Mouse (Mus musculus) ovary, postnatal 36 days (tissue): Measurements from ENCODE around the gene Sema6c.

Experiments
- DNase-seq: peaks from one replicate; pipeline ENCODE4 v3.0.0; 2022; ENCODE audit warnings: low spot score, mixed read lengths

Gene Sema6c

DNA sequence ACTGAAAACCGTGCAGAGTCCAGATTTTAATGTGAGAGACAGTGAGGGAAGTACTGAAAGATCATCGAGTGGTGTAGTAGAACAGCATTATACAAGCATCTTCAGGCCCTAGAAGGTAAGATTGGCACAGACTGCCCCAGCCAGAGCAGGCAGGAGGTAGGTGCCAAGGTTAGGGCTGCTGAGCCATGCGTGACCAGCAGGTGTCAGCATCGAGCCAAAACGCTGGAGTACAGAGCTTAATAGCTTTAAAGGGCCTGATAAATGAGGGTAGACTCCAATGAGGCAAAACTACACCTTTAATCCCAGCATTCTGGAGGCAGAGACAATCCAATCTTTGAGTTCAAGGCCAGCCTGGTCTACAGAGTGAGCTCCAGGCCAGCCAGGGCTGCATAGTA, 17.6 kb upstream of the Sema6c start:
- DNase-seq, result peak; percentile 87

DNA sequence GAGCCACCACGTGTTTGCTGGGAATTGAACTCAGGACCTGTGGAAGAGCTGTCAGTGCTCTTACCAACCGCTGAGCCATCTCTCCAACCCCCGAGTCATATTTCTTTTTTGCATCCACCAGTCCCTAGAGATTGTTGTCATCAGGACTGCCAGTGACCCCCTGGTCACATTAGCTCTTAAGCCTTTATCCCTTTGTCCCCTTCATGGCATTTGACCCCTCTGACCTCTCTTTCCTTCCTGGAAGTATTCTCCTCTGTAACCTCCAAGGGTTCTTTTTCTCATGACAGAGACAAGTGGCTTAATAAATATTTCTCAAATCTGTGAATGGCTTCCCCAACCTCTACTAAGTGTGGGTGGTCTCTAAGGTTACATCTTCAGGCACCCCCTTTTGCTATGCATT, 12.3 kb upstream of the Sema6c start:
- no peak for DNase-seq

DNA sequence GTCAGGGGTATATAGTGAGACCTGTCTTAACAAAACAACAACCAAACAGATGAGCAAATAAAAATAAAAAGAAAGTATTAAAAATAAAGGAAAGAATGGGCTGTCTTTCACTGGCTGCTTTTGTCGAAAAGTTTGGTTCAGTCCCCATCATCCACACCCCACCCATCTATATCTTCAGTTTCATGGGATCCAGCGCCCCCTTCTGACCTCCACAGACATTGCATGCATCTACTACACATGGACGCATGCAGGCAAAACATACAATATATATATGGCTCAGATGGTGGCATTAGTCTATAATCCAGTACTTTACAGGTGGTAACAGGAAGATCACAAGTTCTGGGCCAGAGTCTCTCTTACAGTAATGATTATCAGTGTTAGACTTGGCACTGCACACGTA, 6.4 kb upstream of the Sema6c start:
- no peak for DNase-seq

DNA sequence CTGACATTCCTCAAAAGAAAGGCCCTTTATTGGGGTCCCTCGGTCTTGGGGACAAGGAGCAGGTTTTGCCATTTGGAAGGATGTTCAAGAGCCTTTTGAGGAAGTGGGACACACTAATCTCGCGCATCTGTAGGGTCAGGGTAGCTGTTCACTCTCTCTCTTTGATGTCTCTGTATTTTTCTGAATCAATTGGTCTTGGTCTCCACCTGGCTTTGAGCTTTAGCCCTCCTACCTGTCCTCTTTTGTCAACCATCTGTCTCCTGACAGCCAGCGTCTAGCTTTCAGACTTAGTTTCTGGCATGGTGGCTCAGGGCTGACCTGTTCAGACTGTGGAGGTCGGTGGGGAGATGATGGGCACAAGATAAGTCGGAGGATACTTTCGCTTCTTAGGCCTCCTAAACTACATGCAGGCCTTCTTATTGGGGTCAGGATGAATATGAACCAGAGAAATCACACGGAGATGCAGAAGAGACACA, 708 bp upstream of the Sema6c start:
- no peak for DNase-seq

DNA sequence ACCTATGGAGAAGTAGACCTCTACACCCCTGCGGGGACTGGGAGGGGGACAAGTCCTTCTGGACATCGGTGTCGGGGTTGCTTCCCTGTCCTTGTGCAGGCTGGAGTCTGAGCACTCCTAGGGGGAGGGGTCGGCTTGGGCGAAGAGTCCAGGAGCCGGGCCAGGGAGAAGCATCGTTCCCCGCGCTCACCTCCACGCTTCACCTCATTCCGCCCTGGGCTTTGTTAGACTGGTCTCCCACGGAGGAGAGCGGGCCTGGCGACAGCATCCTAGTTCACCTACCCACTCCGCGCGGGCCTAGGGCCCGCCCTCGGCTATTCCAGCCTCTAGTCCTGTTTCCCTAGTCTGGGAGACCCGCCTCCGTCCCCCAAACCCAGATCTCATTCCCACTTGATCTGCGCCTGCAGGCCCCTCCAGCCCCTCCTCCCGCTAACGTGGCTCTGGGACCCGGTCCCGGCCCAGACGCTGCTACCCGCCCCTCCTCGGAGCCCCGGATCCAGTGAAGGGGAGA, 839 bp downstream of the Sema6c start:
- no peak for DNase-seq

DNA sequence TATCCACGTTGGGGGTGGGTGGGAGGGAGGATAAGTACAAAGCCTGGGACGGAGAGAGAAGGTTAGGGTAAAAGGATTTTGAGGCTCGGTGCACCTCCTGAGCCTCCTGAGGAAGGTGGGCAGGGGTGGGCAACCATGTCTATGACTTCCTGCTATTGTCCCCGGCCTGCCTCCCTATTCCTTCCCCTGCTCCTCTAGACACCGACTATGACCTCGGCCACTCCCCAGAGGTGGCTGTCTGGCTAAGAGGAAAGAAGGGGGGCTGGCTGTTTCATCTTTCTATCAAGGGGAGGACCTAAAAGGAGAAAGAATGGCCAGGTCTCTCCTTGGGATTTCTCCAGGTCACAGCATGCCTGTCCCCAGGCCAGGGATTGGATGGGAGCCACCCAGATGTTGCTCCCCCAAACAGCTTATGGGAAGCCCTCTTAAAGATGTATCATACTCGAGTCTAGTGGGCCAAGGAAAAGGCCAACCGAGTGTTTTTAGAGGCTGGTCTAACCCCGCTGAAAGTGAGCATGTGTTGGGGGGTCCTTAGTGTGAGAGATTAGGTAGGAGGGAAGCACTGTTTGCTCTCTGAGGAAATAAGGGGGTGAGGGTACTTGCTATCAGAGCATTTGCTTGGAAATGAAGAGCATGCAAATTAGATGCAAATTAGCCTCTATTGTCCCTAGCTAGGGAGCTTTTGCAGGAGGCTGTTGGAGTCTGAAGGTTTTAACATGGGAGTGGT, 1.5 kb downstream of the Sema6c start:
- no peak for DNase-seq

DNA sequence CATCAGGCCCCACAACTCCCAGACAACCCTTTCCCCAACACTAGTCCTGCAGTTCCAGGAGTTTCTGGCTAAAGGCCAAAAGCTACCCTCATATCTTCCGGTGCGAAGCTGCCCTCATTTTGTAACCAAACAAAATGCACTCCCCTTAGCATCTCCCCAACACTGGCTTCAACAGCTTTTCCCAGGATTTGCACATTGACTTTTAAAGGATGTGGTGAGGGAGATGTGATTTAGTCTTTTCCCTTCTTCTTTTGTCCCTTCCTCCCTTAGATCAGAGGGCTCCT, 2.0 kb downstream of the Sema6c start:
- no peak for DNase-seq

DNA sequence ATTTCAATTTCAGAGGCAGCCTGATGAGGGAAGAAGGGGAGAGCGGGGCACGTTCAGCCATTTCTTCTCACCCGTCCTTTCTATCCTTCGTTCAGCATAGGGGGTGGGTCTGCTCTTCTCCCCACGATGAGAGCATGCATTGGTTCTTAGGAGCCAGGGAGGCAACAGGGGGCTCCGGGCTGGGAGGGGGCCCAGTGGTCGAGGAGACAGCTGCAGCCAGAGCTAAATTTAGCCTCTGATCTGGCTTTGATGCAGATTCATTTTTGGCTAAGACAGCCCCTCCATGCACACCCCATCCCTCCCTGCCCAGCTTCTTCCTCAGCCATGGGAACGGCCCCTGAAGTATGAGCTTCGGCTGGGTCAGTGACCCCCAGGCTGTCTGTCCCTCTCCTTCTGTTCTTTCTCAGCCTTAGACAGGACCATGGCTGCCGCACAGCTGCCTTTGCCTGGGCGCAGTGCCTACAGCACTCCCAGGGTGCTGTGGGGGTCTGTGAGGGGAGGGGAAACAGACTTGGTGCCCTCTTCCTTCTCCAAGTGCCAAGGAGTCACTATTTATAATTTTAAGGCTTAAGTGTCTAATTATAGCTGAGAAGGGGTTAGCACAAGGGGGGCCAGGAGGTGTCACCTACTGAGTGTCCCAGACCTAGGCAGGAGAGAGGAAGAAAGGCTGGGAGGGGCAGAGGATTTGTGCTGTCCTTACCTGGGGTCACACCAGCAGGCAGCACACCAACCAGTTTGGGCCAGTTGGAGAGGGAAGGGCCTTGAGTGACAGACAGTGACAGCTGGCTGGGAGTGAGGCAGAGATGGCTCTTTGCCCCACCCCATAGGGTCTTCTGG, 3.4 kb downstream of the Sema6c start:
- DNase-seq, result no peak

DNA sequence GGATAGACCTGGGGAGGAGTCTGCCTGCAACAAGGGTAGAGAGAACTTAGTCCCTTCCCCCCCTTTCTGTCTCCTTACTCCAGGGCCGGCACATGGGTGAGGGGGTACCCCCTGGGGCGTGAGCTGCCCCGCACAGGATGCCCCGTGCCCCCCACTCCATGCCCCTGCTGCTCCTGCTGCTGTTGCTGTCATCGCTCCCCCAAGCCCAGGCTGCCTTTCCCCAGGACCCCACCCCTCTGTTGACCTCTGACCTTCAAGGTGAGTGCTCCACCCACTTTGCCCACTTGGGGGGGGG, 3.9 kb downstream of the Sema6c start:
- DNase-seq, result no peak

DNA sequence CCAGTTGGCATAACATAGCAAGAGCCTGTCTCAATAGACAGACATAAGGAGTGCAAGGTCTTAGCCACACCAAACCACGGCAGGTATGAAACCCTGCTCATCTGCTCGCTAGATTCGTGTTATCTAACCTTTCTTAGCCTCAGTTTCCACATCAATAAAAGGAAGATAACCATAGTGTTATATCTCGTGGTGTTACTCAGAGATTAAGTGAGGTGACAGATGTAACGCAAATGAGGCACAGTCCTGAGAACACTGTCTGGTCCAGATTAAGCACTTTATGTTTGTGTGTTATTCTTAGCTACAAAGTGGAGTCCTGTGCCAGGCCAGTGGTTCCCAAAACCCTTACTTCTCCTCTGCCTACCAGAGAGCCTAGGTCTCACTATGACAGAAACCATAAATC, 4.6 kb downstream of the Sema6c start:
- DNase-seq, result no peak

DNA sequence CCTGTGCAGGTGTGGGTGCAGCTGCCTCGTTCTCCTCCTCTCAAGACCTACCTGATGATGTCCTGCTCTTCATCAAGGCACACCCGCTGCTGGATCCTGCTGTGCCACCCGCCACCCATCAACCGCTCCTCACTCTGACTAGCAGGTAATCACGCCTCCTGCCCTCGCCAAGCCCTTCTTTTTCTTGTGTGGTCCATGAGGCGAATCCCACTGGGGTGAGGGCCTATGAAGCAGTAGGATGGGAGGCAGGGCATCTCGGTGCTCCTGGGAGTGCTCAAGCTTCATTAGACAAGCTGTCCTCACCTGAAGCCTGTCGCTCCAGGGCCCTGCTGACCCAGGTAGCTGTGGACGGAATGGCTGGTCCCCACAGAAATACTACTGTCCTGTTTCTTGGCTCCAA, 9.7 kb downstream of the Sema6c start:
- DNase-seq, result no peak

DNA sequence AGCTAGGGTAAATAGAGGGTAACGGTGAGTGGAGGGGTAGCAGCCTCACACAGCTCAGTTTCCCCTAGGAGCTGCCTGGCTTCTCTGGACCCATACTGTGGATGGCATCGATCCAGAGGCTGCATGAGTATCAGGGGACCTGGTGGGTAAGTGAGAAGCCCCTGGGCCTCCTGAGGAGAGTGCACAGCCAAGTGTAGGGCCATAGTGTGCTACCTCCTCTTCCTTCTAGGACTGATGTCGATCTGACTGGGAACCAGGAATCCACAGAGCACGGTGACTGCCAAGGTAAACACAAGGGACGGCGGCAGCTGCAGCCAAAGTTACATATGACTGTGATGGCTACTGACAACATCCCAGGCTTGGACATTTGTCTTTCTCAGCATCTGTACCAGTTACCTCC, 10.8 kb downstream of the Sema6c start:
- no peak for DNase-seq

DNA sequence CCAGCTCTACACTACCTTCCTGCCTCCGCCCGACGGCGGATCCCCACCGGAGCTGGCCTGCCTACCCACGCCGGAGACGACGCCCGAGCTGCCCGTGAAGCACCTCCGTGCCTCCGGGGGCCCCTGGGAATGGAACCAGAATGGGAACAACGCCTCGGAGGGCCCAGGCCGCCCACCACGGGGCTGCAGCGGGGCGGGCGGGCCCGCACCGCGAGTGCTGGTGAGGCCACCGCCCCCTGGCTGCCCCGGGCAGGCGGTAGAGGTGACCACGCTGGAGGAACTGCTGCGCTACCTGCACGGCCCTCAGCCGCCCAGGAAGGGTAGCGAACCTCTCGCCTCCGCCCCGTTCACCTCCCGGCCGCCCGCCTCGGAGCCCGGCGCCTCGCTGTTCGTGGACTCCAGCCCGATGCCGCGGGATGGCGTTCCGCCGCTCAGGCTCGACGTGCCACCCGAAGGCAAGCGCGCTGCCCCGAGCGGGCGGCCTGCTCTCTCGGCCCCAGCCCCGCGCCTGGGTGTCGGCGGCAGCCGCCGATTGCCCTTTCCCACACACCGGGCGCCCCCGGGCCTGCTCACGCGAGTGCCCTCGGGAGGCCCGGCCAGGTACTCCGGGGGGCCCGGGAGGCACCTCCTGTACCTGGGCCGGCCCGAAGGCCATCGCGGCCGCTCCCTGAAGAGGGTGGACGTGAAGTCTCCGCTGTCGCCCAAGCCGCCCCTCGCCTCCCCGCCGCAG, 12.4 kb downstream of the Sema6c start:
- no peak for DNase-seq

DNA sequence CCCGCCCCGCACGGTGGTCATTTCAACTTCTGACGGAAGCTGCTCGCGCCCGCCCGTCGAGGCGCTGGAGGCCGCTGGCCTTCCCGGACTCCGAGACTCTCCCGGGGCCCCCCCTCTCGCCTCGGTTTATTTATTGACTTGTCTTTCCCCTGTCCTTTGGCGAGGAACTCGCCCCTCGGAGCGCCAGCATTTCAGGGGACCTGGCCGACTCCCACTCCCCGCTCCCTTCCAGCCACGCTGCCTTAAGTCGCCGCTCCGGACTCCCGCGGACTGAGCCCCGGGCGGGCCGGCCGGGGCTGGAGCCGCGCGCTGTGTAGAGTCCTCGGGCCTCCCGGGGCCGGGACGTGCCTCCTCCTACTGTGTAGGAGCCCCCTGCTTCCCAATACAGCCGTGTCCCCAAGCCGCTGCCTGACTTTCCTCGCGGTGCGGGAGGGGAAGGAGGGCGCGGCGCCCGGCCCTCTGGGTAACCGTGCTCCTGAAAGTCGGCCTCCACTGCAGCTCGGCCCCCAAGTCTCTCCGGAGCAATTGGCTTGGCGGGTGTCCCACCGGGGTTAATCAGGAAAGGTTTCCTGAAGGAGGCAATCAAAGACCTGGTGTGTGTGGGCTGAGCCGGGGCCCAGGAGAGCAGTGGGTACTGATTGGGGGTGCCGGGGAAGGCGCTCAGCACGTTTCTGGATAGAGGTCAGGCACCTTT, 13.1 kb downstream of the Sema6c start:
- DNase-seq, result peak; percentile 30

DNA sequence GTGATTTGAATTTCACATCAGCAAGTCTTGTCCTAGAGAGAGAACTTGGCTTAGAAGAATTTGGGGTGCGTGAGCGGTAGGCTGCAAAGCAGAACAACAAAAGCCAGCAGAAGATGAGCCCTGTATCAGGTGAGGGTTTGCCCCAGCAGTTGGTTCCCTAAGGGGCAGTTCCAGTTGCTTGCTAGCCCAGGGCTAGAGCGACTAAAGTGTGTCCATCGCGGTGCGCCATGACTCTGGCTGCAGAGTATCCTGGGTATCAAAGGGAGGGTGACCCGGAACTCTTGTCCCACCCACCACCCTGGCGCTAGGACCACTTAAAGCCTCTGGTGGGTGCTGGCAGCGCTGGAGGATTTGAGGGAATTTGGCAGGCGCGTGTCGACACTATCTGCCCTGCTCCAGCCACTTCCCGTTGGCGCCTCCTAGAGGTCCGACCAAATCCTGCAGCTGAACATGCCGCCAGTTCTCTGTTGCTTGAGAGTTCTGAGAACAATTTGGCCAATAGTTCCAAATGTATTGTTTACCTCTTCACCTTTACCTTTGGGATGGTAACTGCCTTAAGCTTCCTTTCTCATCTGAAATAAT, 13.8 kb downstream of the Sema6c start:
- DNase-seq, result peak; percentile 84

DNA sequence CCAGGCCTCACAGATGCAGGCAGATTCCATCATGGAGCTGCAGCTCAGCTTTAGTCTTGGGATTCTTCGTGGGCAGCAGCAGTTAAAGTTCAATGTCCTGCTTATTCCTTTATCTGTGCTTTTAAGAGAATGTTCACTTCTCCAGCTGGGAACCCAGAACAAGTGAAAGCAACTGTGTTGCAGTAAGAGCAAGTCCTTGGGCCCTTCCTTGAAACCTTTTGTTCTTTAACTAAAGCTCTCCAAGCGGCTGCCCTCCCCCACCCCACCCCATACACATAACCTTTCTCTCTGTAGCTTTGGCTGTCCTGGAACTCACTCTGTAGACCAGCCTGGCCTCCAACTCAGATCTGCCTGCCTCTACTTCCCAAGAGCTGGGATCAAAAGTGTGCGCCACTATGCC, 16.2 kb downstream of the Sema6c start:
- DNase-seq, result no peak

DNA sequence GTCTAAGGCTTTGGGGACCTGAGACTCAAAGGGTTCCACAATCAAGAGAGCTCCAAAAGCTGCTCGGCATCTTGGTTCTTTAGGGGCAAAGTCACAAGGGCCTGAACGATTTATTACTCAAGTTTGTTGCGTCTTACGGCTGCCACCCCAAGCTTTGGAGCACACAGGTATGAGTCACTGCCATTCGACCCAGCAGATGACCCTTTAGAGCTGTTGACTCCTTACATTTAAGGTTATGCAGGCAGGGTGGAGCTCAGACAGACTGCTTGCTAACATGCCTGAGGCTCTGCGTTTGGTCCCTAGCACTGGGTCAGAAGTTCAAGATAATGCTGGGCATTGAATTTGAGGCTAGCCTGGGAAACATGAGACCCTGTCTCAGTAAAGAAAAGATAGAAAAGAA, 17.3 kb downstream of the Sema6c start:
- no peak for DNase-seq

DNA sequence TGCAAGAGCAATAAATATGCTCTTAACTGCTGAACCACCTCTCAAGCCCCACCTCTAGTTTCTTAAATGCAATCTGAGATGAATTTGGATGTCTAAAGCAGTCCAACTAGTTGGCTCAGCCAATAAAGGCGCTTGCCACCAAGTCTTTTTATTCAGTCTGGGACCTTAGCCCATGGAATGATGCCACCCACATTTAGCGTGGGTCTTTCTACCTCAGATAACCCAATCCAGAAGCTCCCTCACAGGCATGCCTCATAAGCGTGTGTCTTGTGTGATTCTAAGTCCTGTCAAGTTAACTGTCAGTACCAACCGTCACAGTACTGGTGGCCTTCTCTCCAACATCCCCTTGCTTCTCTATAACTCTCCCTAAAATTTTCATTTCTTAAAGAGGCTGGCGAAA, 18.7 kb downstream of the Sema6c start:
- DNase-seq, result no peak

DNA sequence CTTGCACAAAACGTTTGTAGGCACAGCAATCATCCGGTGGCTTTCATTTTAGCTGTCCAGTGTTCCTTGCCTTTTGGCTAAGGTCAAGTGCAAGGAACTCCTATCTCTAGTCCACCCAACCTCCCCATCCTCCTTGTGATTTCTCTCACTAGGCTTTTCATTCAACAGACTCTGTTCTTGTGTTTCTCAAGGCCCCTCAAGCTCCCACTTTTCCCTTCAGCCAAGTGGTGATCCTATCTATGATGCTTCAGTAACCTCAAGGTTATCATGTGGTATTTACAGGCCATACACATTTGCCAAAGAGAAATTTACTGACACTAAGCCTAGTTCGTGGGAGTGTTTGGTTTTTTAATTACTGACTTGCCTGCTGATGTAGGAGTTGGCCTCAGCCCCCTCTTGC, 19.6 kb downstream of the Sema6c start:
- no peak for DNase-seq

DNA sequence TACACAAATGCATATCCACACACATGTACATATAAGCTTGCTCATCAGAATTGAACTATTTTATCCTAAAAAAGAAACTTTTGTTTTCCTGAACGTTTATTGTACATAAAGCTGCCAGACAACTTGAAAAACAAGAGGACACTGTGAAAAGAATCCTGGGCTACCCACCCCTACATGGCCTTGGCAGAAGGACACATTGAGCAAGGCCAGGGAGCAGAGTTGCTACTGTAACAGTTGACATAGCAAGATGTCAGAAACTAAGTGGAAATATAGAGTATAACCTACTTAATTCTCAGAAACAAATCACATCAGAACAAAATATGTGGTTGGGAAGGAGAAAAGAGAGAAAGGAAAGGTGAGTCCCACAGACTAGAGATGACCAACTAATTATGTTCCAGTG, 21.6 kb downstream of the Sema6c start:
- DNase-seq, result no peak

DNA sequence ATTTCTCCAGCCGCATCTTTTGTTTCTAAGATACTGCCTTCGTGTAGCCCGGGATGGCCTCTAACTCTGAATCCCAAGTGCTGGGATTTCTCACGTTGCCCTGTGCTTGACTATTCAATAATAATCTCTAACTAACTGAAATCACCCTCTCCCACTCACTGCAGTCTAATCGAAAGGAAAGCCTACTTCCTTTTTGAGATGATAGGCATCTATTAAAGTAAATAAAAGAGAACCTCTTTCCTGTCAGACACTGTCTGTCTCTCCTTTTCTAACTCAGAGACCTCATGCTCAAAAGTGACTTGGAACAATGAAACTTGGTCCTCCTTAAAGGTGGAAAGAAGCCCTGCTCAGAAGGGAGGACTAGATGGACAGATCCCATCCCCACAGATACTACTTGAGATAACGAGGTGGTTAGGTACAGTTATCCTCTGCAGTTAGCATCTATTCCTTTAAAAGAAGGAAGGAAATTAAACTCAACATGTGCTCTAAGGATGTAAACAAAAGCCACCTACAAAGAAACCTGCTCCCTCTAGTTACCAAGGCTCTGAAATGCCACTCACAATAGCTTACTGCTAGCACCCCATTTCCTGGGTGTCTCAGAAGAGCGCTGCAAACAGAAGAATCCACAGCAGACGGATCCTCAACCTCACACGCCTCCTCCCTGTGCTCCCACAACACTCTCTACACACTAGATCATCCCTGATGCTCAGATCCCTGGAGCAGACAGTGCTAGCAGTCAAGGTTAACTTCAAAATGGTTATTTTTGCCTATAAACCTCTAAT, 24.7 kb downstream of the Sema6c start:
- DNase-seq, result no peak
